Mouse (Mus musculus) heart, postnatal 4 days (tissue): ENCODE results near the gene Gm17657. TPM values are rescaled to one million over a fixed set of nuclear protein-coding genes. Genes with fewer than 3 reads are reported as not detected.
"Not testable (repeated sequence)": the region's sequence is repeated elsewhere in the genome, so short reads cannot be mapped to it uniquely, and the experiment has no call there.

ENCODE experiments used
- DNase-seq: peaks from one replicate; pipeline ENCODE4 v3.0.0; 2021
- total RNA-seq, 2 experiments: library from RNA; stranded (reverse); gene quantifications; 2 replicates each; pipeline ENCODE4 v1.2.3; 2021

The Gm17657 gene
- total RNA-seq, 2 experiments from 2014 or later: not detected

GRCm38 (mm10) chr17:29545241-29545640, 4.2 kb downstream of the Gm17657 start:
- DNase-seq: no peak

DNA sequence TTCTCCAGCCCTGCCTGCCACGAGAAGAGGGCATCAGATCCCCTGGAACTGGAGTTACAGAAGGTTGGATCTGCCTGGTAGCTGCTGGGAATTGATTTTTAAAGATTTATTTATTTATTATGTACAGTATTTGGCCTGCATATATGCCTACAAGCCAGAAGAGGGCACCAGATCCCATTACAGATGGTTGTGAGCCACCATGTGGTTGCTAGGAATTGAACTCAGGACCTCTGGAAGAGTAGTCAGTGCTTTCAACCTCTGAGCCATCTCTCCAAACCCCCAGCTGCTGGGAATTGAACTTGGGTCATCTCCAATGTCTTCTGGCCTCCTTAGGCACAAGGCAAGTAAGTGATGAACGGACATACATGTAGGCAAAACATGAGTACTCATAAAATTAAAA, 5.4 kb downstream of the Gm17657 start:
- no peak for DNase-seq

DNA sequence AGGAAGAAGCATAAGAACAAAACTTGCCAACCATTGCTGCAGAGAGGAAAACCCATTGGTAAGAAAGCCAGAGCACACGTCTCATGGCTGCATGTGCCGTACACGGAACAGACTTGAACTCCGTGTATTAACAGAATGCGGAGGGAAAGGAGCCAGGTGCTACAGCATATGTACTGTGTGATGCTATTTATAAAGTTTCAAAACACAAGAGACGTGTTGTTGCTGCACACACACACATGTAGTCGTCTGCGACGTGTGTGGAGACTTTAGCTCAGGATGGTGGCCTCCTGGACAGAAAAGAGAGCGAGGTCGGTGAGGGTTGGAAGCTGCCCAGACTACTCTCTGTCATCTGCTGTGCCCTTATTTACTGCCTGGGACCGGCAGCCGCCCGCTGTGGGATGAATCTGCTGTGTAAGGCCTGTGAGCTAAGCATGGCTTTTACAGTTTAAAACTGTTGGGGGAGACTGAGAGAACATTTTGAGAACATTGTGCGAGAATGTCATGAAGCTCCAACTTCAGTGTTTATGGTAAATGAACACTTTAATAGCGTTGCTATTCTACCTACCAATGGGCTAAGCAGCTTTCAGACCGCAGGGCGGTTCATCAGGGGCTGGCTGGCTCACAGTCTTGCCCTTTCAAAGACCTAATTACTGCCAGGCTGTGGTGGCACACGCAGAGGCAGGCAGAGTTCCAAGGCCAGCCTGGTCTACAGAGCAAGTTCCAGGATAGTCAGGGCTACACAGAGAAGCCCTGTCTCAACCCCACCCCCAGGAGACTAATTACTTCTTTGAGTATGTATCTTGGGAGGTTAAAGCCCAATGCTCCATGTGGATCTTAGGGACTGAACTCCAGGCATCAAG, 6.4 kb downstream of the Gm17657 start:
- no peak for DNase-seq

GRCm38 (mm10) chr17:29541419-29541818, 8.0 kb downstream of the Gm17657 start:
- peak; percentile 83 for DNase-seq

- DNase-seq: no peak
Observed at GRCm38 (mm10) chr17:29540426-29540825, 9.0 kb downstream of the Gm17657 start.

DNA sequence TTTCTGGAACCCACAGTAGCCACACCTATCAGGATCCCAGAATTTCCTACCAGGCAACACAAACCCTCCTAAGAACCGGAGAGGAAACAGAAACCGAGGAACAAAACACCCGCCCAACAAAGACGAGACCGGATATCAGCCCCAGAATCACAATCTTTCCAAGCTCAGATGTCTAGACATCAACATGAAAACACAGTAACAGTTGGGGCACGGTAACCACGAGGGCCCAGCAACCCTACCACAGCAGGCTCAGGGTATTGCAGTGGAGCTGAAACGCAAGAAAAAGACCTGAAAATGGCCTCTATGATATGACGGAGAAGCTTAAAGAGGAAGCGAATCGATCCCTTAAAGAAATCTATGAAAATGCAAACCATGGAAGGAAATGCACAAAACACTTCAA, 15.6 kb downstream of the Gm17657 start:
- no peak for DNase-seq

- DNase-seq: no peak
Observed at GRCm38 (mm10) chr17:29531757-29532384, 17.6 kb downstream of the Gm17657 start.

DNA sequence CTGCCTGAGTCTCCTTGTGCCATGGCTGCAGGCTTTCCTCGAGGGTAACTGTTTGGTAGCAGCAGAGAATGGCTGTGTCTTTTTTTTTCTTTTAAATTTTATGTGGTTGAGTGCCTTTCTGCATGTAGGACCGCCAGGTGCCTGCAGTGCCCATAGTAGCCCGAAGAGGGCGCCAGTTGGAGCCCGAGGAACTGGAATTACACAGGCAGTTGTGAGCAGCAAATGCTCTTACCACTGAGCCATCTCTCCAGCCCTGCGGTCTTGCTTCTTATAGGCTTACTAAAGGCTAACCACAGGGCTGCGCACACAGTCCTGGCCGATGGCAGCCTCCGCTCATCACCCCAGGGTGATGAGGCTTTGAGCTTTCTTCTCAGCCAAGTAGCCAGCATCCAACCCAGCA, 18.2 kb downstream of the Gm17657 start:
- DNase-seq: no peak

DNA sequence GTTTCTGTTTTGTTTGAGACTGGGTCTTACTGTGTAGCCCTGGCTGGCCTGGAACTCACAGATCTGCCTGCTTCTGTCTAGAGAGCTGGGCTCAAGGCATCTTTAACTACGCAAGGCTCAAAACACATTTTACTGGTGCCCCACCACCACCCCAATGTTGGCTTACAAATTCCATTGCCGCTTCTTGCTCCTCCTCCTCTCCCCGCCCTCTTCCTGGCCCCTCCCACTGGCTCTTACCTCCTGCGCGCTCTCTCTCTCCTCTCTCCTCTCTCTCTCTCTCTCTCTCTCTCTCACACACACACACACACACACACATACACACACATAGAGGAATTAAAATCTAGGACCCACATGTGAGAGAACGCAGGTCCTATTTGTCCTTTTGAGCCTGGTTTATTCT, 18.9 kb downstream of the Gm17657 start:
- no peak for DNase-seq

DNA sequence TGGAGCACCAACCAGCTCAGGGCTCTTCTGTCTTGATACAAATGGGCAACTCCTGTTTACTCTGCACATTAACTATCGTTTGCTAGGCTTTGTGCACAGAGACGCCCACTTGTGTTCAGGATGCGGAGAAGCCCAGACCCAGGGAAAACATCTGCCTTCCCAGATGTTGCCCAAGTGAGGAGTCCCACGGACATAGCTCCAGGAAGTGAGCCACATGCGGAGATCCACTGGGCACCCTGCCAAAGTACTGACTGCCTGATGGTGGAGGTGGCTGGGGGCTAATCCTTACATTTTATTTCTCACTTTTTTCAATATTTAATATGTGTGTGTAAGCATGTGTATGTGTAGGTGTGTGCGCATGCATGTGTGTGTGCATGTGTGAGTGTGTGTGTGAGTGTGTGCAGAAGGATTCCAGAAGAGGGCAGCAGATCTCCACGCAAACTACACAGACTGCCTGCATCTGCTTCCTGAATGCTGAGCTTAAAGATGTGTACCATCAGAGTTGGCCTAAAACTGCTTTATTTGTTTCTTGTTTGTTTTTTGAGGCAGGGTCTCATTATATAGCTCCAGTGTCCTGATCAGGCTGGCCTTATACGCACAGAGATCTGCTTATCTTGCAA, 20.8 kb downstream of the Gm17657 start:
- peak; percentile 48 for DNase-seq

DNA sequence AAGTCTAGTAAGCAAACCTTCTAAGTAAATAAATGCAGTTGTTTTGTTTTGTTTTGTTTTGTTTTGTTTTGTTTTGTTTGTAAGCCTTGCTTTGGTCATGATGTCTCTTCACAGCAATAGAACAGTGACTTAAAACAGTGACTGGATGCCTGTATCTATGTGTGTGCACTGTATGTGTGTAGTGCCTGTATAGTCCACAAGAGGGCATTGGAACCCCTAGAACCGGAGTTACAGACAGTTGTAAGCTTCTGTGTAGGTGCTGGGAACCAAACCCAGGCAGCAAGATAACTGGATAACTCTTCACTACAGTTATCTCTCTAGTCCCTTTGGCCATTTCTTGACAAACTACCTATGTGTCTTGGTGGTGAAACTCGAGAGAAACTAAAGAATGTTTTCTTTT, 23.8 kb downstream of the Gm17657 start:
- no peak for DNase-seq

GRCm38 (mm10) chr17:29519731-29520130, 29.7 kb downstream of the Gm17657 start:
- DNase-seq: no peak

GRCm38 (mm10) chr17:29518665-29519064, 30.8 kb downstream of the Gm17657 start:
- DNase-seq: not testable (repeated sequence)

GRCm38 (mm10) chr17:29514435-29514834, 35.0 kb downstream of the Gm17657 start:
- peak; percentile 87 for DNase-seq

GRCm38 (mm10) chr17:29513044-29513730, 36.3 kb downstream of the Gm17657 start:
- peak; percentile 84 for DNase-seq

DNA sequence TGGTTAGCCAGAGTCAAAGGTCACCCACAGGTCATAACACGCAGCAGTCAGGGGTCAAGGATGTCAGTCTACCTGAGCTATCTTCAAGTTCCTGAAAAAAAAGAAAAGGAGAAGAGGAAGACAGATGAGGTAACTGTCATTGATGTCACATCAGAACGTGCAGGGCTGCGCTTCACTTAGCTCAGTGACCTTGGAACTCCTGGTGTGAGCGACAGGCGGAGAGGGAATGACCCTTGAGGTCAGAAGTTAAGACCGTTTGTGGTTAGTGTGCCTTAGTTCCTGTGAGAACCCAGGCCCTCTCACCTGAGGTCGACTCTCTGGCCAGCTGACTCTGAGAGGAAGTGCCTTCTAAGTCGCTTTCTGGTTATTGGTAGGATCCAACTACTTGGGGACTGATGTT, 38.7 kb downstream of the Gm17657 start:
- DNase-seq: no peak

DNA sequence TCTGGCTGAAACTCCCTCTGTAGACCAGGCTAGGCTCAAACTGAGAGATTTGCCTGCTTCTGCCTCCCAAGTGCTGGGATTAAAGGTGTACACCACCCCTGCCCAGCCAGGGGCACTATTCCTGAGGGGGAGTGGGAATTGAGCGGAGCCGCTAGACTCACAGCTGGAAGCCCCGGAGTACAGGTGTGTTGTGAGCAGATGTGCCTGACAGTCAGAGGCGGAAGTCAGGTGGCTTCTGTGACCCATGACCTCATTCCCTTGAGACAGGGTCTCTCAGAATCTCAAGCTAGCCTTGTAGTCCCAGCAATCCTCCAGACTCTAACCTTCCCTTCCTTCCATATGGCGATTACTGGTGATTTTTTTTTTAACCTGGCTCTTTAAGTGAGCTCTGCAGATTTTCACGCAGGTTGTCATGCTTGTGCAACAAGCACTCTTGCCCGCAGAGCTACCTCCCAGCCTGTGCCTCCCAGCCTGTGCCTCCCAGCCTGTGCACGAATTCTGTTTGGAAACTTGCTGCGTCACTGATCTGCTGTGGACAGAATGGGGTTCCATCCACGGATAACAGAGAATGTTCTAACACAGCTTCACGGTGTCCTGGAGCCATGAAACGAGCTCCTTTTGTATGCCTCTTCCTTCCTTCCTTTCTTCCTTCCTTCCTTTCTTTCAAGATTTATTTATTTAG, 40.4 kb downstream of the Gm17657 start:
- no peak for DNase-seq

DNA sequence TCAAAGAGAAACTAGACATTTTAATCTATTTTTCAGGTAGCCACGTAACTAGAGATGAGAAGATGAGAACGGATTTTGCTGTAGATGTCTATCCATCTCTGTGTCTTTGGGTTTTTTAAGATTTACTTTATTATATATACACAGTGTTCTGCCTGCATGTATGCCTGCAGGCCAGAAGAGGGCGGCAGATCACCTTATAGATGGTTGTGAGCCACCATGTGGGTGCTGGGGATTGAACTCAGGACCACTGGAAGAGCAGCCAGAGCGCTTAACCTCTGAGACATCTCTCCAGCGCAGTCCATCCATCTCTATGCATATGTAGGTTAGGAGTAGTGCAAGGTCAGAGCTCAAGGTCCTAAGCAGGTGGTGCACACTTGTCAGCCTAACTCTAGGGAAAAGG, 45.7 kb downstream of the Gm17657 start:
- DNase-seq: no peak

DNA sequence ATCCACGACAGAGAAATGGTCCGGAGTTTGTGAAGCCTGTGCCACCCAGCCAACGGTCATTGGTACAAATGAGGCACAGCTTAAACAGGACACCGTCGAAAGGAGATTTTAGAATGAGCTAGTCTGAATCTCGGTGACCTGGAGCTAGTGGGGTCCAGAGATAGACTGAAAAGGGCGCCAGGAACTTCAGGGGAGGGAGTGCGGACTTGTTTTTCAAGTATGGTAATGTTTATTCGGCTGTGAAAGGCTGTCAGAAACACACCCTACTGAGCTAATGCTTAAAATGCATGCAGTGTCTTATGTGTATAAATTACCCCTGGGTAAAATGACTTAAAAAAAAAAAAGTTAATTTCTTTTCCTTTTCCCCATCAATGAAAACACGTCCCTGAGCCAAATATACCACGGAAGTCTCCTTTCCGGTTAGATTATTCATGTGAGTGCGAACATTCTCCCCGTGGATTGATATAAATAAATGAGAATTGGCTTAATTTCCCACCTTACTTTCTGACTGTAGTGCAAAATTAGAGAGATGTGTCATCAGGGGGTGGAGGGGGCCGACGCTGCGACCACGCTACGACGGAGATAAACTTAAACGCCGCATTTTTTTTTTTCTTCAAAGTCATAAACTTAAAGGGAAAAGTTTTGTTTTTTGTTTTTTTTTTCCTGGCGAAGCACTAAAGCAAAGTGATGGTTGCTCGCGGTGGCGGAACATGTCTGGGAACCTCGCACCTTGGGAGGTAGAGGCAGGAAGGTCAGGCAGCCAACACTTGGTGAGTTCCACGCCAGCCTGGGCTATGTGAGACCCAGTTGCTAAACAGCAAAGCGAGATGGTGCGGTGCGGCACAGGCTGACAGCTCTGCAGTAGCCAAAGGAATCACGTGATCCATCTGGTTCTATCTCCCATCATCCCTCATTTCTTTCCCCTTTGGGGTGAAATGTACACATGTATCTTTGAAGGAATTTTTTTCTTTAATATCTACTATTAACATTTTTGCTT, 46.5 kb downstream of the Gm17657 start:
- no peak for DNase-seq

DNA sequence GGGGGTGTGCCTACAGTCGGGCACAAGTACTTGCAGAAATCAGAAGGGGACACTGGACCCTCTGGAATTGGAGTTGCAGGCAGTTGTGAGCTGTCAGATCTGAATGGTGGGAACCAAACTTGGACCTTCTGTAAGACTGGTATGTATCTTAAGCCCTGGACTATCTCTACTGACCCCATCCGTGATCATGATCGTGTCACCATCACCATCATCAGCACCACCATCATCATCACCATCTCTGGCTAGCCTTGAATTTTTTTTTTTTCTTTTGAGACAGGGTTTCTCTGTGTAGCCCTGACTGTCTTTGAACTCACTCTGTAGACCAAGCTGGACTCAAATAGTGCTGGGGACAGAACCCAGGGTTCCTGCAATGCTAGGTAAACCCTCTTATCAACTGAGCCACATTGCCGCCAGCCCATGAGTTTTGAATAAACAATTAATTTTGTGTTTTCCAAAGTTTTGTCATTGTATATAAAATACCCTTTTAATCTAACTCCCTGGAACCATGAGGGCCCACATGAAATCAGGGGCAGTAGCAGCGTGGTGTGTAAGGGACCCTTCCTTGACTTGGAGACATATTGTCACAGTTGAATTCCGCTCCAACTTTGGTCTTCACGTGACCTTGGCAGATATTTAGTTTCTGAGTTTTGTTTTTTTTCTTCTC, 47.3 kb downstream of the Gm17657 start:
- no peak for DNase-seq
